Mouse (Mus musculus) embryonic facial prominence, embryonic 13.5 days (tissue): ENCODE data around the gene Wscd1. TPM values are rescaled to one million over a fixed set of nuclear protein-coding genes. Genes with fewer than 3 reads are reported as not detected.
A peak's percentile ranks its signal among the peaks of the same experiment; 100 is the strongest.

ENCODE experiments used
- ATAC-seq: fragments of 200-750 bp; cut with Nextera tagmentation; 2 replicates; pipeline ENCODE4 v1.8.0; 2017; ENCODE audit warnings: low read depth; ENCODE audit not compliant: insufficient number of reproducible peaks, insufficient read depth, low FRiP score, low TSS enrichment
- H3K27ac ChIP-seq: fragments of 300-500 bp; sonication (generic); 2 replicates; pipeline ENCODE4 v1.5.1; 2015; ENCODE audit warnings: moderate library complexity, mild to moderate bottlenecking, inconsistent platforms
- H3K27me3 ChIP-seq: fragments of 300-500 bp; sonication (generic); 2 replicates; pipeline ENCODE4 v1.6.1; 2015; ENCODE audit warnings: mild to moderate bottlenecking, inconsistent platforms
- H3K36me3 ChIP-seq: fragments of 300-500 bp; sonication (generic); 2 replicates; pipeline ENCODE4 v1.6.1; 2015; ENCODE audit warnings: mild to moderate bottlenecking, inconsistent platforms
- H3K4me1 ChIP-seq: fragments of 300-500 bp; sonication (generic); 2 replicates; pipeline ENCODE4 v1.6.1; 2015; ENCODE audit warnings: inconsistent platforms
- H3K4me2 ChIP-seq: fragments of 300-500 bp; sonication (generic); 2 replicates; pipeline ENCODE4 v1.6.1; 2015; ENCODE audit warnings: moderate library complexity, mild to moderate bottlenecking, inconsistent platforms
- H3K4me3 ChIP-seq: fragments of 300-500 bp; sonication (generic); 2 replicates; pipeline ENCODE4 v1.5.1; 2015; ENCODE audit warnings: mild to moderate bottlenecking, inconsistent platforms
- H3K9ac ChIP-seq: fragments of 300-500 bp; sonication (generic); 2 replicates; pipeline ENCODE4 v1.6.1; 2015; ENCODE audit warnings: mild to moderate bottlenecking, inconsistent platforms
- H3K9me3 ChIP-seq: fragments of 300-500 bp; sonication (generic); 2 replicates; pipeline ENCODE4 v1.6.1; 2016; ENCODE audit warnings: inconsistent platforms
- WGBS: fragments of 180-500 bp; shearing (Covaris S2); methylation state at CpG from one replicate; pipeline ENCODE4 v1.1.7; 2015; ENCODE audit warnings: mixed read lengths; 5-methylcytosine and 5-hydroxymethylcytosine counted together
- polyA plus RNA-seq: library from polyadenylated mRNA; unstranded; fragments of >200 nt; fragmentation: Nextera tagmentation; extraction: Ambion mirVana; gene quantifications from 2 replicates; pipeline ENCODE4 v1.2.1, GENCODE M21; 2015

Gene Wscd1
- polyA plus RNA-seq, 1 experiment from 2014 or later, result 6.1 TPM

GRCm38 (mm10) chr11:71755115-71755514 lies 5.4 kb downstream of the Wscd1 start:
- H3K27me3 ChIP-seq, result peaks cover 40% of the 10 kb centered on the region
- 70% methylated on average over 2 of the region's 2 CpGs for WGBS

DNA sequence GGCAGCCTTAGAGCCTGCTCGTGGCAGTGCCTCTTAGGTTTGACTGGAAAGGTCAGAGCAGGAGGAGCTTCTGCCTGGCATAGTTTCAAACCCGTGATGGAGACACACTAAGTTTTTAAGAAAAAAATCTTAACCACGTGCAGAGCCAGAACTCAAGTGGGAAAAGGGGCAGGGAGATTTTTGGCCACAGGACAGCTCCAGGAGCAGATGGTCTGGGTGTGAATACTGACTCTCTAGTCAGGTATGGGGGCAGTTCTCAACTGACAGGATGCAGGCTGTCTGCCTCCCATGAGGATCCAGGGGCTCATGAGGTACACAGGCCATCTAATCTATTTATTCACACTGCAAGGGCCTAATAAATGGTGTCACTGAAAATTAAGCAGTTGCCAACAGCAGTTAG lies 6.6 kb downstream of the Wscd1 start:
- ATAC-seq, result no peak
- WGBS, result 49% methylated on average over 3 of the region's 3 CpGs
- Histone ChIP-seq H3K27me3 (peaks cover 27% of the 10 kb centered on the region), H3K4me1 (peaks cover 22% of the 10 kb centered on the region), H3K27ac (no peak overlapping the region), H3K4me2 (no peak overlapping the region), H3K4me3 (no peak overlapping the region), H3K9ac (no peak overlapping the region), H3K9me3 (no peaks in the 10 kb centered on the region), H3K36me3 (no peaks in the 10 kb centered on the region)

More at GRCm38 (mm10) chr11:71755115-71755514, 5.4 kb downstream of the Wscd1 start:
- no peaks in the 10 kb centered on the region for H3K36me3 ChIP-seq
- no peak for ATAC-seq
- H3K9me3 ChIP-seq, result no peaks in the 10 kb centered on the region
- no peak overlapping the region for H3K9ac ChIP-seq
- peaks cover 31% of the 10 kb centered on the region for H3K4me1 ChIP-seq
- H3K27ac ChIP-seq, result no peak overlapping the region
- H3K4me2 ChIP-seq, result no peak overlapping the region
- no peak overlapping the region for H3K4me3 ChIP-seq

DNA sequence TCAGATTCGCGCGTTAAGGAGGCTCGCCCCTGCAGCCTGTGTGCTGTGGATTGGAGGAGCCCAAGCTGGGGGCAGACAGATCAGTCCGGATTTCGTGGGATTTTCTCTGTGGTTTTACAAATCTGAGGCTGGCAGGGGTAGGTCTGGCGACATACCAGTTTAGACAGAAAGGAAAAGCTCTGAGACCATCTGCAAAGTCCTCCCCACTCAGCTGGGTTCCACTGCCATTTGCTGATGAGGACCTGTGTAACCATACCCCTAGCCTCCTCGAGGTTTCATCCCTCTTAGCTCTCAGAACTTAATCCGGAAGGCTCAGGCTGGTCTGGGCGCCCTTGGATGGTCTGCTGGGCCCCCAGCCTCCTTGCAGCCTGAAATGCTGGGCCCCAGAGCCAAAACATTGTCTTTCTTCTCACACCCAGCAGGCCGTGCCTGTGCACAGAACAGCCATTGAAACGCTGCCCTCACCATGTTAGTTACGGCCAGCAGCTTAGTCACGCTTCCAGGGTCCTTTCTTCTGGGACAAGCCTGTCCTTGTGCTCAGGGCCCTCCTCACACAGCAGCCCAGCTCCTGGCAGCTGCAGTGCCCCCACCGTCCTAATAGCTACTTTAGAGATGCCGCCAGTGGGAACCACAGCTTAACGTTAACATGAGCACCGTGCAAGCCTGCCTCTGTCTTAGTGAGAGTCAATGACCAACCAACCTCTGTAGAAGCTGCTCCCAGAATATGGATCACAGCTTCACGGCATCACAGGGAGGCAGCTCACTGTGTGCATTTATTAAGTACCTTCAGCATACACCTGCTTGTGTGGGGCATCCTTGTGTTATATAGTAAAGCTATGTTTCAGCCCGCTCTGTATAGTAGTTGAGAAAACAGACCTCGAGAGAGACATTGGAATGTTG lies 8.7 kb downstream of the Wscd1 start:
- H3K4me3 ChIP-seq, result no peak overlapping the region
- 0 out of 2 replicates have a peak overlapping the region, but pooled peaks have one; percentile 21 for H3K9ac ChIP-seq
- 15% methylated on average over 21 of the region's 21 CpGs for WGBS
- H3K4me1 ChIP-seq, result peaks cover 18% of the 10 kb centered on the region
- H3K36me3 ChIP-seq, result no peaks in the 10 kb centered on the region
- peak overlapping the region; percentile 82 for H3K27ac ChIP-seq
- H3K9me3 ChIP-seq, result no peaks in the 10 kb centered on the region
- ATAC-seq, result peak; percentile 86
- H3K4me2 ChIP-seq, result peak overlapping the region; percentile 24
- peaks cover 6% of the 10 kb centered on the region for H3K27me3 ChIP-seq

GRCm38 (mm10) chr11:71760991-71761390 lies 11.3 kb downstream of the Wscd1 start:
- H3K9ac ChIP-seq, result no peak overlapping the region
- H3K4me2 ChIP-seq, result no peak overlapping the region
- H3K36me3 ChIP-seq, result no peaks in the 10 kb centered on the region
- H3K27me3 ChIP-seq, result peaks cover 2% of the 10 kb centered on the region; the same call in 1 of the 2 replicates
- 78% methylated on average over 9 of the region's 9 CpGs for WGBS
- no peak overlapping the region for H3K4me3 ChIP-seq
- ATAC-seq, result no peak
- no peak overlapping the region for H3K27ac ChIP-seq
- H3K4me1 ChIP-seq, result peaks cover 18% of the 10 kb centered on the region
- no peaks in the 10 kb centered on the region for H3K9me3 ChIP-seq

- no peak overlapping the region for H3K4me2 ChIP-seq
- H3K4me1 ChIP-seq, result peaks cover 13% of the 10 kb centered on the region
- peaks cover 2% of the 10 kb centered on the region; the same call in 1 of the 2 replicates for H3K27me3 ChIP-seq
- H3K36me3 ChIP-seq, result no peaks in the 10 kb centered on the region
- no peaks in the 10 kb centered on the region for H3K9me3 ChIP-seq
- no peak overlapping the region for H3K9ac ChIP-seq
- ATAC-seq, result no peak
- no peak overlapping the region for H3K4me3 ChIP-seq
- no peak overlapping the region for H3K27ac ChIP-seq
- WGBS, result 30% methylated on average over 5 of the region's 5 CpGs
Measured at GRCm38 (mm10) chr11:71763154-71763553, 13.4 kb downstream of the Wscd1 start.

GRCm38 (mm10) chr11:71763651-71764275 lies 14.0 kb downstream of the Wscd1 start:
- no peak overlapping the region for H3K27ac ChIP-seq
- no peak overlapping the region for H3K4me3 ChIP-seq
- no peaks in the 10 kb centered on the region for H3K9me3 ChIP-seq
- WGBS, result 59% methylated on average over 5 of the region's 5 CpGs
- no peak overlapping the region for H3K4me2 ChIP-seq
- no peak overlapping the region for H3K9ac ChIP-seq
- no peaks in the 10 kb centered on the region for H3K36me3 ChIP-seq
- peaks cover 6% of the 10 kb centered on the region; the same call in 1 of the 2 replicates for H3K4me1 ChIP-seq
- H3K27me3 ChIP-seq, result peaks cover 2% of the 10 kb centered on the region; the same call in 1 of the 2 replicates
- ATAC-seq, result no peak

GRCm38 (mm10) chr11:71764743-71765142 lies 15.0 kb downstream of the Wscd1 start:
- no peak overlapping the region for H3K4me2 ChIP-seq
- no peaks in the 10 kb centered on the region for H3K36me3 ChIP-seq
- H3K4me3 ChIP-seq, result no peak overlapping the region
- H3K27ac ChIP-seq, result no peak overlapping the region
- no peaks in the 10 kb centered on the region for H3K4me1 ChIP-seq
- no peaks in the 10 kb centered on the region for H3K9me3 ChIP-seq
- H3K27me3 ChIP-seq, result peaks cover 2% of the 10 kb centered on the region; the same call in 1 of the 2 replicates
- no peak overlapping the region for H3K9ac ChIP-seq
- no peak for ATAC-seq
- 53% methylated on average over 2 of the region's 2 CpGs for WGBS

- H3K36me3 ChIP-seq, result no peaks in the 10 kb centered on the region
- peaks cover 2% of the 10 kb centered on the region; the same call in 1 of the 2 replicates for H3K27me3 ChIP-seq
- no peak overlapping the region for H3K9ac ChIP-seq
- no peak overlapping the region for H3K4me2 ChIP-seq
- no peak overlapping the region for H3K4me3 ChIP-seq
- H3K9me3 ChIP-seq, result no peaks in the 10 kb centered on the region
- H3K27ac ChIP-seq, result no peak overlapping the region
- ATAC-seq, result no peak
- WGBS, result 45% methylated on average over 6 of the region's 6 CpGs
- no peaks in the 10 kb centered on the region for H3K4me1 ChIP-seq
Measured at GRCm38 (mm10) chr11:71765335-71765734, 15.6 kb downstream of the Wscd1 start.

- Histone ChIP-seq H3K27ac (no peak overlapping the region), H3K4me3 (no peak overlapping the region), H3K4me1 (no peaks in the 10 kb centered on the region), H3K9ac (no peak overlapping the region), H3K9me3 (no peaks in the 10 kb centered on the region), H3K4me2 (no peak overlapping the region), H3K27me3 (peaks cover 2% of the 10 kb centered on the region; the same call in 1 of the 2 replicates), H3K36me3 (no peaks in the 10 kb centered on the region)
- WGBS, result 88% methylated on average over 1 of the region's 1 CpGs
- ATAC-seq, result no peak
Measured at GRCm38 (mm10) chr11:71766380-71766779, 16.7 kb downstream of the Wscd1 start.

- Histone ChIP-seq H3K4me2 (no peak overlapping the region), H3K4me3 (no peak overlapping the region), H3K4me1 (no peaks in the 10 kb centered on the region), H3K36me3 (no peaks in the 10 kb centered on the region), H3K27me3 (peaks cover 2% of the 10 kb centered on the region; the same call in 1 of the 2 replicates), H3K27ac (no peak overlapping the region), H3K9me3 (no peaks in the 10 kb centered on the region), H3K9ac (no peak overlapping the region)
- 83% methylated on average over 3 of the region's 3 CpGs for WGBS
- no peak for ATAC-seq
Measured at GRCm38 (mm10) chr11:71767726-71768125, 18.0 kb downstream of the Wscd1 start.

DNA sequence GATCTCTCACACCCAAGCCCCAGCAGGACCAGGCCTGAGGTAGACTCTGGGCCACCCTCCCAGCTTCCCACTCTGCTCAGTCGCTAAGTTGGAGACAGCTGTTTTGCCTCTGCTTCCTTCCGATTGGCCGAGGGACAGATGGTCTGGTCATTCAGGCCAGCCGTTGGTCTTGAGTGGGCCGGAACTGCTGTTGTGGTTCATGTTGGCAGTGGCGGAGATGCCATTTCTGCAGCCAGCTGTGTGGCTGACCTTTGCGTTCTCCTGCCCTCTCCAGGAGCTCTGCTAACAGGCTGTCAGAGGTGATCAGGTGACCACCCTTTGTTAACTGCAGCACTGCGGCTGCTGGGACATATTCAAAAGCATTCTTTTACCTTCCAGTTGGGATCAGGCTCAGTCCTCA lies 20.0 kb downstream of the Wscd1 start:
- Histone ChIP-seq H3K9ac (no peak overlapping the region), H3K4me2 (no peak overlapping the region), H3K9me3 (no peaks in the 10 kb centered on the region), H3K27ac (no peak overlapping the region), H3K4me3 (no peak overlapping the region), H3K27me3 (peaks cover 9% of the 10 kb centered on the region; the same call in 1 of the 2 replicates), H3K36me3 (no peaks in the 10 kb centered on the region), H3K4me1 (0 out of 2 replicates have a peak, but pooled peaks cover 8% of the 10 kb centered on the region)
- WGBS, result 57% methylated on average over 8 of the region's 8 CpGs
- no peak for ATAC-seq
